Mouse (Mus musculus) midbrain, postnatal 0 days (tissue): ENCODE data around the gene Dennd5b. TPM values are rescaled to one million over a fixed set of nuclear protein-coding genes. Genes with fewer than 3 reads are reported as not detected.

Source experiments
- ATAC-seq: fragments of 200-750 bp; cut with Nextera tagmentation; 2 replicates; pipeline ENCODE4 v1.8.0; 2017; ENCODE audit warnings: moderate number of reproducible peaks, mild to moderate bottlenecking, moderate TSS enrichment, moderate library complexity; ENCODE audit not compliant: low FRiP score
- DNase-seq: peaks from one replicate; pipeline ENCODE4 v3.0.0-alpha.2; 2015; ENCODE audit warnings: low spot score
- H3K27ac ChIP-seq: fragments of 300-500 bp; sonication (generic); 2 replicates; pipeline ENCODE4 v1.5.1; 2014; ENCODE audit warnings: low read depth, mild to moderate bottlenecking, low read length, mixed read lengths
- H3K27me3 ChIP-seq: fragments of 300-500 bp; sonication (generic); 2 replicates; pipeline ENCODE4 v1.6.1; 2014; ENCODE audit warnings: low read length, control low read depth, mixed read lengths; ENCODE audit not compliant: insufficient read depth
- H3K36me3 ChIP-seq: fragments of 300-500 bp; sonication (generic); 2 replicates; pipeline ENCODE4 v1.6.1; 2014; ENCODE audit warnings: low read length, control low read depth, mixed read lengths; ENCODE audit not compliant: insufficient read depth
- H3K4me1 ChIP-seq: fragments of 300-500 bp; sonication (generic); 2 replicates; pipeline ENCODE4 v1.6.1; 2014; ENCODE audit warnings: mild to moderate bottlenecking, control low read depth, antibody characterized with exemption, low read length, mixed read lengths; ENCODE audit not compliant: insufficient read depth
- H3K4me2 ChIP-seq: fragments of 300-500 bp; sonication (generic); 2 replicates; pipeline ENCODE4 v1.6.1; 2014; ENCODE audit warnings: low read depth, mild to moderate bottlenecking, low read length, mixed read lengths; ENCODE audit not compliant: poor library complexity, severe bottlenecking
- H3K4me3 ChIP-seq: fragments of 300-500 bp; sonication (generic); 2 replicates; pipeline ENCODE4 v1.5.1; 2014; ENCODE audit warnings: low read depth, mild to moderate bottlenecking, low read length, moderate library complexity
- H3K9ac ChIP-seq: fragments of 300-500 bp; sonication (generic); replicated peaks from 2 replicates; pipeline ENCODE4 v1.6.1; 2014; ENCODE audit warnings: mild to moderate bottlenecking, low read length, moderate library complexity, mixed read lengths; ENCODE audit not compliant: poor library complexity, severe bottlenecking
- H3K9me3 ChIP-seq: fragments of 300-500 bp; sonication (generic); 2 replicates; pipeline ENCODE4 v1.6.1; 2016; ENCODE audit warnings: low read length, control low read depth
- CTCF ChIP-seq: IDR thresholded peaks from 2 replicates; pipeline ENCODE4 v1.5.1; 2016; ENCODE audit warnings: antibody characterized with exemption, mild to moderate bottlenecking
- WGBS: fragments of 180-500 bp; shearing (Covaris S2); extraction: QIAGEN DNeasy Blood & Tissue Kit; methylation state at CpG from one replicate; pipeline ENCODE4 v1.1.7; 2014; 5-methylcytosine and 5-hydroxymethylcytosine counted together
- polyA plus RNA-seq: library from polyadenylated mRNA; unstranded; fragments of >200 nt; fragmentation: Nextera tagmentation; extraction: Ambion mirVana; gene quantifications from 2 replicates; pipeline ENCODE4 v1.2.1, GENCODE M21; 2015
- total RNA-seq: library from RNA; depleted of rRNA; stranded (reverse); fragments of >200 nt; gene quantifications from 2 replicates; pipeline ENCODE4 v1.2.3, GENCODE M21; 2014

Dennd5b gene
- total and polyA plus RNA-seq, 2 experiments from 2014 or later: 11.0 to 47.1 TPM

- H3K9ac ChIP-seq: no peak overlapping the region
- H3K4me3 ChIP-seq: no peak overlapping the region
- TF ChIP-seq CTCF: no peak
- H3K27me3 ChIP-seq: no peaks in the 10 kb centered on the region
- no peak overlapping the region for H3K27ac ChIP-seq
- H3K36me3 ChIP-seq: peaks cover 10% of the 10 kb centered on the region; the same call in 1 of the 2 replicates
- no peak for ATAC-seq
- H3K9me3 ChIP-seq: no peaks in the 10 kb centered on the region
- no peaks in the 10 kb centered on the region for H3K4me1 ChIP-seq
- no peak overlapping the region for H3K4me2 ChIP-seq
- WGBS: 83% methylated on average over 4 of the region's 4 CpGs
- DNase-seq: no peak
These were observed 27.6 kb downstream of the Dennd5b start for GRCm38 (mm10) chr6:149073854-149074253.

GRCm38 (mm10) chr6:149072873-149073272 is 28.6 kb downstream of the Dennd5b start:
- H3K9me3 ChIP-seq: no peaks in the 10 kb centered on the region
- no peak overlapping the region for H3K4me2 ChIP-seq
- H3K27ac ChIP-seq: no peak overlapping the region
- H3K4me1 ChIP-seq: no peaks in the 10 kb centered on the region
- no peaks in the 10 kb centered on the region for H3K27me3 ChIP-seq
- no peak for TF ChIP-seq CTCF
- ATAC-seq (no peak), DNase-seq (peak; percentile 21)
- H3K4me3 ChIP-seq: no peak overlapping the region
- H3K36me3 ChIP-seq: peaks cover 10% of the 10 kb centered on the region; the same call in 1 of the 2 replicates
- no peak overlapping the region for H3K9ac ChIP-seq
- WGBS: 83% methylated on average over 3 of the region's 3 CpGs

GRCm38 (mm10) chr6:149070592-149071124 is 30.8 kb downstream of the Dennd5b start:
- H3K9me3 ChIP-seq: no peaks in the 10 kb centered on the region
- H3K4me2 ChIP-seq: no peak overlapping the region
- DNase-seq (no peak), ATAC-seq (no peak)
- TF ChIP-seq CTCF: no peak
- no peak overlapping the region for H3K9ac ChIP-seq
- no peaks in the 10 kb centered on the region for H3K4me1 ChIP-seq
- no peak overlapping the region for H3K27ac ChIP-seq
- 0 out of 2 replicates have a peak, but pooled peaks cover 7% of the 10 kb centered on the region for H3K36me3 ChIP-seq
- no peak overlapping the region for H3K4me3 ChIP-seq
- WGBS: 87% methylated on average over 4 of the region's 4 CpGs
- no peaks in the 10 kb centered on the region for H3K27me3 ChIP-seq

GRCm38 (mm10) chr6:149063382-149063781 is 38.1 kb downstream of the Dennd5b start:
- no peak for TF ChIP-seq CTCF

GRCm38 (mm10) chr6:149060670-149061387 is 40.7 kb downstream of the Dennd5b start:
- no peak overlapping the region for H3K4me3 ChIP-seq
- WGBS: 87% methylated on average over 5 of the region's 5 CpGs

More at GRCm38 (mm10) chr6:149063382-149063781, 38.1 kb downstream of the Dennd5b start:
- Histone ChIP-seq H3K9ac (no peak overlapping the region), H3K27me3 (no peaks in the 10 kb centered on the region), H3K36me3 (0 out of 2 replicates have a peak, but pooled peaks cover 2% of the 10 kb centered on the region), H3K4me2 (no peak overlapping the region), H3K4me1 (no peaks in the 10 kb centered on the region), H3K27ac (no peak overlapping the region), H3K4me3 (no peak overlapping the region), H3K9me3 (no peaks in the 10 kb centered on the region)
- DNase-seq (no peak), ATAC-seq (no peak)

GRCm38 (mm10) chr6:149057947-149058391 is 43.5 kb downstream of the Dennd5b start:
- no peaks in the 10 kb centered on the region for H3K9me3 ChIP-seq
- TF ChIP-seq CTCF: peak; percentile 58
- no peak overlapping the region for H3K9ac ChIP-seq
- DNase-seq (peak; percentile 12), ATAC-seq (no peak)
- WGBS: 62% methylated on average over 3 of the region's 3 CpGs
- H3K4me2 ChIP-seq: no peak overlapping the region
- no peaks in the 10 kb centered on the region for H3K36me3 ChIP-seq
- H3K4me3 ChIP-seq: no peak overlapping the region
- H3K4me1 ChIP-seq: no peaks in the 10 kb centered on the region
- H3K27me3 ChIP-seq: no peaks in the 10 kb centered on the region
- H3K27ac ChIP-seq: no peak overlapping the region

More at GRCm38 (mm10) chr6:149060670-149061387, 40.7 kb downstream of the Dennd5b start:
- Histone ChIP-seq H3K27ac (no peak overlapping the region), H3K4me2 (no peak overlapping the region), H3K9ac (no peak overlapping the region), H3K4me1 (no peaks in the 10 kb centered on the region), H3K36me3 (no peaks in the 10 kb centered on the region), H3K27me3 (no peaks in the 10 kb centered on the region), H3K9me3 (no peaks in the 10 kb centered on the region)
- no peak for TF ChIP-seq CTCF
- DNase-seq (no peak), ATAC-seq (no peak)
